Mouse (Mus musculus) limb, embryonic 10.5 days (tissue): Measurements from ENCODE around the gene Zfp638. TPM values are rescaled to one million over a fixed set of nuclear protein-coding genes. Genes with fewer than 3 reads are reported as not detected.
A peak's percentile ranks its signal among the peaks of the same experiment; 100 is the strongest.

Experiments used
- DNase-seq: peaks from one replicate; pipeline ENCODE4 v3.0.0-alpha.2; 2017; ENCODE audit warnings: low spot score
- H3K27ac ChIP-seq: fragments of 300-500 bp; sonication (generic); 2 replicates; pipeline ENCODE4 v1.5.1; 2016; ENCODE audit warnings: mild to moderate bottlenecking
- H3K27me3 ChIP-seq: fragments of 300-500 bp; sonication (generic); 2 replicates; pipeline ENCODE4 v1.6.1; 2016; ENCODE audit warnings: low read depth, mild to moderate bottlenecking; ENCODE audit not compliant: poor library complexity, severe bottlenecking
- H3K36me3 ChIP-seq: fragments of 300-500 bp; sonication (generic); 2 replicates; pipeline ENCODE4 v1.6.1; 2016; ENCODE audit warnings: mild to moderate bottlenecking, moderate library complexity
- H3K4me1 ChIP-seq: fragments of 300-500 bp; sonication (generic); 2 replicates; pipeline ENCODE4 v1.6.1; 2016
- H3K4me3 ChIP-seq: fragments of 300-500 bp; sonication (generic); 2 replicates; pipeline ENCODE4 v1.5.1; 2016; ENCODE audit warnings: mild to moderate bottlenecking, moderate library complexity
- H3K9me3 ChIP-seq: fragments of 300-500 bp; sonication (generic); replicated peaks from 2 replicates; pipeline ENCODE4 v1.6.1; 2016; ENCODE audit warnings: mild to moderate bottlenecking
- WGBS: fragments of 180-500 bp; shearing (Covaris S2); methylation state at CpG from one replicate; pipeline ENCODE4 v1.1.7; 2016; 5-methylcytosine and 5-hydroxymethylcytosine counted together
- polyA plus RNA-seq: library from polyadenylated mRNA; unstranded; fragments of >200 nt; fragmentation: Nextera tagmentation; extraction: Ambion mirVana; gene quantifications from 2 replicates; pipeline ENCODE4 v1.2.1, GENCODE M21; 2016

Zfp638 gene
- polyA plus RNA-seq, 1 experiment from 2014 or later, result 69.6 TPM

DNA sequence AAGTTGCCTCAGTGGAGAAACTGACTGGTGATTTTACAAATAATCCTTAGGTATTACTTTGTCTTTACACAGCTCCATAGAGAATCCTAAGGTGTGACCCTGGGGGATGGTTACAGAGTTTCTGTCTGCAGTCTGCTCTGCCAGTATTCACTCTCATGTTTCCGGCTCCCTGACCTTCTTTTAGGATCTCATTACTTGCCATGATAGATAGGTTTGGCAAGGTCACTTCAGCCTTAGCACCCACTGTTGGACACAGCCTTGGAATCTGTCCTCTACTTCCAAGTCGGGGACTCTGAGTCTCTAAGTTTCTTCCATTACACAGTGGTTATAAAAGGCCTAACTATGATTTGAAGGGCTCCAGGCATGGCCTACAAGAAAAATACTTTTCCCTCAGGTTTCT lies 17.5 kb upstream of the Zfp638 start:
- Histone ChIP-seq H3K4me1 (no peaks in the 10 kb centered on the region), H3K27me3 (no peaks in the 10 kb centered on the region), H3K4me3 (no peak overlapping the region), H3K9me3 (no peaks in the 10 kb centered on the region), H3K36me3 (no peaks in the 10 kb centered on the region), H3K27ac (no peak overlapping the region)
- 89% methylated on average over 2 of the region's 2 CpGs for WGBS
- DNase-seq, result no peak

GRCm38 (mm10) chr6:83857476-83857875 lies 9.4 kb upstream of the Zfp638 start:
- Histone ChIP-seq H3K27me3 (no peaks in the 10 kb centered on the region), H3K36me3 (no peaks in the 10 kb centered on the region), H3K27ac (no peak overlapping the region), H3K4me3 (no peak overlapping the region), H3K4me1 (no peaks in the 10 kb centered on the region), H3K9me3 (no peaks in the 10 kb centered on the region)
- no peak for DNase-seq
- WGBS, result 77% methylated on average over 5 of the region's 5 CpGs

GRCm38 (mm10) chr6:83860033-83860432 lies 6.9 kb upstream of the Zfp638 start:
- Histone ChIP-seq H3K27ac (no peak overlapping the region), H3K4me1 (no peaks in the 10 kb centered on the region), H3K36me3 (no peaks in the 10 kb centered on the region), H3K9me3 (no peaks in the 10 kb centered on the region), H3K27me3 (no peaks in the 10 kb centered on the region), H3K4me3 (no peak overlapping the region)
- 89% methylated on average over 9 of the region's 9 CpGs for WGBS
- DNase-seq, result no peak

GRCm38 (mm10) chr6:83863538-83863937 lies 3.4 kb upstream of the Zfp638 start:
- no peak for DNase-seq
- Histone ChIP-seq H3K4me1 (peaks cover 14% of the 10 kb centered on the region), H3K27ac (no peak overlapping the region), H3K4me3 (no peak overlapping the region), H3K36me3 (no peaks in the 10 kb centered on the region), H3K27me3 (peaks cover 21% of the 10 kb centered on the region), H3K9me3 (no peaks in the 10 kb centered on the region)
- 77% methylated on average over 4 of the region's 4 CpGs for WGBS

DNA sequence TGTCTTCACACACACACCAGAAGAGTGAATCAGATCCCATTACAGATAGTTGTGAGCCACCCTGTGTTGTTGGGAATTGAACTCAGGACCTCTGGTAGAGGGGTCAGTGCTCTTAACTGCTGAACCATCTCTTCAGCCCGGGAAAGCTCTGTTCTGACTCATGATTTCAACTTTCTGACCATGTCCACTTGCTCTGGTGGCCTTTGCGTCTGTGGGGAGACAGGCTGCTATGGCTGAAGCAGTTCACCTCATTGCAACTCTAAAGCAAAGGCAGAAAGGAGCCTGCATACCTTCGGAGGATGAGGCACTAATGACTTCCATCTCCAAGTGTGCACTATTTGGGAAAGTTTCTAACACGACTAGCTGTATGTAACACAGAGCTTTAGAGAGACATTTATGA lies 486 bp upstream of the Zfp638 start:
- Histone ChIP-seq H3K27me3 (peaks cover 27% of the 10 kb centered on the region), H3K4me1 (peaks cover 14% of the 10 kb centered on the region), H3K4me3 (peak overlapping the region; percentile 60), H3K9me3 (no peaks in the 10 kb centered on the region), H3K27ac (0 out of 2 replicates have a peak overlapping the region, but pooled peaks have one; percentile 30), H3K36me3 (no peaks in the 10 kb centered on the region)
- 42% methylated on average over 4 of the region's 4 CpGs for WGBS
- no peak for DNase-seq

GRCm38 (mm10) chr6:83867598-83868585 lies 983 bp downstream of the Zfp638 start:
- peak; percentile 40 for DNase-seq
- peak overlapping the region; percentile 60 for H3K4me3 ChIP-seq
- H3K36me3 ChIP-seq, result no peaks in the 10 kb centered on the region
- no peaks in the 10 kb centered on the region for H3K9me3 ChIP-seq
- 4% methylated on average over 19 of the region's 19 CpGs for WGBS
- 0 out of 2 replicates have a peak overlapping the region, but pooled peaks have one; percentile 63 for H3K27ac ChIP-seq
- peaks cover 14% of the 10 kb centered on the region for H3K4me1 ChIP-seq
- peaks cover 27% of the 10 kb centered on the region for H3K27me3 ChIP-seq

DNA sequence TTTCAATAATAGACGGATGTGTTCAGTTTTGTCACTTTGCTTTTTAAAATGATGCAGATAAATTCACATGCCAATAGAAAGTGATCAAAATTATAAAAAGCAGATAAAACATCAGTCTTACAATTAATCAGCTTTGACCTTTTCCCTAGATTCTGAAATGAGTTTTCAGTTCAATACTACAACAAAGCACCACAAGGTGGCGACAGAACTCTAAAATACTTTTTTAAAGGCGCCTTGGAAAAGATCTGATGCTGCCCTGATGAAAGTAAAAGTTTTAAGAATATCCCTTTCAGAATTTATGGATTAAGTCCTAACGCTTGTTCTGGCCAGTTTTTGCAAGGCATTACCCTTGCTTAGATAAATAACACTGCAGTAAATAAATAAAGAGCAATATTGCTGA lies 12.9 kb downstream of the Zfp638 start:
- Histone ChIP-seq H3K4me1 (no peaks in the 10 kb centered on the region), H3K4me3 (no peak overlapping the region), H3K27ac (no peak overlapping the region), H3K27me3 (no peaks in the 10 kb centered on the region), H3K9me3 (no peaks in the 10 kb centered on the region), H3K36me3 (no peaks in the 10 kb centered on the region)
- no peak for DNase-seq
- WGBS, result 2% methylated on average over 4 of the region's 4 CpGs

DNA sequence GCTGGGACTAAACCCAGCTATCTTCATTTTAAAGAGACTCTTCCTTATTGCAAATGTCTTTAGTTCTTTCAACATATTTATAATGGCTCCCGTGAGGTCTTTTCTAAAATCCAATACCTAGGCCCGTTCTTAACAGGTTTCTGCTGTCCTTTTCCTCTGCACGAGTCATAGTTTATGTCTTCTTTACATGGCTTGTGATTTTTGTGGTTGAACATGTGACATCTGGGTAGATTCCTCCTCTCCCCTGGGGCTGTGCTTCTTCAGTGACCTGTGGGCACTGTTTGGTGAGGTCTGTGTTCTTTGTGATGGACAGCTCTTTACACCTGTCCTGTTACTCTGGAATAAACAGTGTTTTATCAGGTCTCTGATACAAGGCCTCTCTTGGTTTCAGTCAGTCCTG lies 19.9 kb downstream of the Zfp638 start:
- H3K27ac ChIP-seq, result no peak overlapping the region
- no peaks in the 10 kb centered on the region for H3K4me1 ChIP-seq
- H3K9me3 ChIP-seq, result no peaks in the 10 kb centered on the region
- DNase-seq, result no peak
- no peaks in the 10 kb centered on the region for H3K27me3 ChIP-seq
- H3K4me3 ChIP-seq, result no peak overlapping the region
- H3K36me3 ChIP-seq, result no peaks in the 10 kb centered on the region
- WGBS, result 94% methylated on average over 3 of the region's 3 CpGs

DNA sequence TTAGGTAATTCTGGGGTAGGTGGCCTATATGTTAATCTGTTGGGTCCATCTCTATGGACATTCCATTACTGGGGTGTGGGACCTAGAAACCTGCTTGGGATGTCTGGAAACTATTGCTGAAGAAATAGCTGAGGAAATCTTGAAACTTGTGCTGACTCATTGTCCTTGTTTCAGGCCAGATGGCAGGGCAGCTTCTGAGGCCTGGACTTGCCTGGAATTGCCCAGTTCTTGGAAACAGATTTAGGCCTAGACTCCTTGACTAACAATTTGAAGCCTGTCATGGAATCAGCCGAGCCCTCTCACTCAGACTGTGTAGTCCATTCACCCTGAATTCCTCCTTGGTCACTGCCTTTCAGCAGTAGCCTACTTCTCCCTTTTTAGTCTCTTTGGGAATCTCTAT lies 21.9 kb downstream of the Zfp638 start:
- Histone ChIP-seq H3K27me3 (no peaks in the 10 kb centered on the region), H3K27ac (no peak overlapping the region), H3K4me1 (no peaks in the 10 kb centered on the region), H3K36me3 (no peaks in the 10 kb centered on the region), H3K4me3 (no peak overlapping the region), H3K9me3 (no peaks in the 10 kb centered on the region)
- WGBS, result 70% methylated on average over 1 of the region's 1 CpGs
- DNase-seq, result no peak

DNA sequence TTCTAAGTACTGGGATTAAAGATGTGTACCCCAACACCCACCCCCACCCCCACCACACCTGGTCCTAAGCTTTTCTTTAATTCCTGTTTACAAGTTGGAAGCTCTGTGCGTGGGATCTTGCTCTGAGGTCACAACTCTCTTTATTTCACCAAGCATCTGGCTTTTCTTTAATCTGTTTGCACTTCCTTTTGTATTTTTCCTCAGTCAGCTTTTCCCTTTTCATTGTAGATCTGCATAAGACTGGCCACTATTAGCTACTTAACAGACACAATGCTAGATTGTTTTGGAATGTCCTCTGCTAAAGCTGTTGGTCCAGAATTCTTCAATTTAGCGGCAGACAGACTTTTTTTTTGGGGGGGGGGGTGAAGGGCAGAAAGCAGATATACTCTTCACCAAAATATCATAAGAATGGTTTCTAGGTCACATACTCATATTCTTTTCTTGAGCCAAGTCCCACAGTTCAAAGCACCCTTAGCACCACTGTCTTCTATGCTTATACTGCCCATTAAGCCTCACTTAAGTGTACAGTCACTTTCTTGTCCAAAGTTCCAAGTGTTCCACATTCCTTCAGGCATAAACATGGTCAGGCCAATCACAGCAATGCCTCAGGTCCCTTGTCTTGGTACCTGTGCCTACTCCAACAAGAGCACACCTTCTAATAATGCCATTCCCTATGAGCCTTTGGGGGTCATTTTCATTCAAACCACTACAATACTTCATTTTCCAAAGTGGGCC lies 23.5 kb downstream of the Zfp638 start:
- Histone ChIP-seq H3K36me3 (no peaks in the 10 kb centered on the region), H3K4me3 (no peak overlapping the region), H3K4me1 (no peaks in the 10 kb centered on the region), H3K27me3 (no peaks in the 10 kb centered on the region), H3K9me3 (no peaks in the 10 kb centered on the region), H3K27ac (no peak overlapping the region)
- no peak for DNase-seq
- WGBS, result 56% methylated on average over 2 of the region's 2 CpGs

- no peaks in the 10 kb centered on the region for H3K4me1 ChIP-seq
- H3K27ac ChIP-seq, result no peak overlapping the region
- no peaks in the 10 kb centered on the region for H3K36me3 ChIP-seq
- WGBS, result 92% methylated on average over 5 of the region's 5 CpGs
- no peak overlapping the region for H3K4me3 ChIP-seq
- H3K27me3 ChIP-seq, result no peaks in the 10 kb centered on the region
- no peak for DNase-seq
- H3K9me3 ChIP-seq, result no peaks in the 10 kb centered on the region
These were observed 24.3 kb downstream of the Zfp638 start for GRCm38 (mm10) chr6:83891251-83891650.

DNA sequence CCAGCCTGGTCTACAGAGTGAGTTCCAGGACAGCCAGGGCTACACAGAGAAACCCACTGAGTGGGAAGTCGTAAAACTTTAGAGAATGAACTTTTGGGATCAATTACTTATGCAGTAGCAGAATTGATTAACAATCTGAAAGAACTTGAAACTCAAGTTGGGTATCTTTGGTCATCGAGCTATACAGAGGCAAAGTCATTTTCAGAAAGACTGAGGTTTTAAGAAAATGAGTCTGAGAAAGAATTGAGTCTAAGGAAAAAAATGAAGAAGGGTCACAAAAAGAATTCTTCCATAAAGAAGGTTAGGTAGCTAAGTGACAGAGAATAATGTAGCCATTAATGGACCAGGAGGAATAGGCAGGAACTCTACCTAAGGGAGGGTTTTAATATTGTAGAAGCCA lies 24.8 kb downstream of the Zfp638 start:
- no peaks in the 10 kb centered on the region for H3K36me3 ChIP-seq
- H3K9me3 ChIP-seq, result no peaks in the 10 kb centered on the region
- no peak for DNase-seq
- no peak overlapping the region for H3K4me3 ChIP-seq
- H3K27ac ChIP-seq, result no peak overlapping the region
- no peaks in the 10 kb centered on the region for H3K27me3 ChIP-seq
- no peaks in the 10 kb centered on the region for H3K4me1 ChIP-seq
- 87% methylated on average over 2 of the region's 2 CpGs for WGBS

DNA sequence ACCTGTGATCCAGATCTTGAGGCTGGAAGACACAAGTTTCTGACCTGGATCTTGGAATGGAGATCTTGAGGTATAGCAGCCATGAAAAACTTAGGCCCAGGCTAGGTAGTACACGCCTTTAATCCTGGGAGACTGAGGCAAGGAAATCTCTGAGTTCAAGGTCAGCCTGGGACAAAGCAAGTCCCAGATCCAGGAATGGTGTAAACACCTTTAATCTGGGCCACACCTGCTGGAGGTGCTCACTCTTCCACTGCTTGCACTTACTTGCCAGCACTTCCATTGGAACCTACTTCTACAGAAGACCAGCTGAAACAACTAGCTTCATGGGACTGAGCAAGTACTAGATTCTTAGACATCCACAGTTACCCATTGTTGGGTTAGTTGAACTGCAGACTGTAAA lies 26.2 kb downstream of the Zfp638 start:
- DNase-seq, result no peak
- Histone ChIP-seq H3K36me3 (no peaks in the 10 kb centered on the region), H3K4me1 (no peaks in the 10 kb centered on the region), H3K9me3 (no peaks in the 10 kb centered on the region), H3K4me3 (no peak overlapping the region), H3K27ac (no peak overlapping the region), H3K27me3 (no peaks in the 10 kb centered on the region)
- WGBS, result 94% methylated on average over 1 of the region's 1 CpGs
